Mouse (Mus musculus): Measurements from ENCODE around the gene Trabd2b.

Gene Trabd2b

GRCm38 (mm10) chr4:114540031-114540430 is 133.5 kb downstream of the Trabd2b start:
- in situ Hi-C loops (cut with MboI, MseI), result no loop called here

GRCm38 (mm10) chr4:114541221-114541620 is 134.7 kb downstream of the Trabd2b start:
- in situ Hi-C loops (cut with MboI, MseI), result no loop called here

- in situ Hi-C loops (cut with MboI, MseI), result no loop called here
Observed at GRCm38 (mm10) chr4:114542136-114542535, 135.6 kb downstream of the Trabd2b start.

GRCm38 (mm10) chr4:114545481-114546200 is 139.1 kb downstream of the Trabd2b start:
- in situ Hi-C loops (cut with MboI, MseI), result no loop called here

- in situ Hi-C loops (cut with MboI, MseI), result no loop called here
Observed at GRCm38 (mm10) chr4:114547658-114548448, 141.3 kb downstream of the Trabd2b start.

GRCm38 (mm10) chr4:114549487-114549886 is 143.0 kb downstream of the Trabd2b start:
- in situ Hi-C loops (cut with MboI, MseI), result no loop called here

GRCm38 (mm10) chr4:114550471-114551156 is 144.1 kb downstream of the Trabd2b start:
- in situ Hi-C loops (cut with MboI, MseI), result no loop called here

GRCm38 (mm10) chr4:114556880-114557279 is 150.4 kb downstream of the Trabd2b start:
- in situ Hi-C loops (cut with MboI, MseI), result no loop called here

- in situ Hi-C loops (cut with MboI, MseI), result no loop called here
Observed at GRCm38 (mm10) chr4:114557731-114558130, 151.2 kb downstream of the Trabd2b start.

- in situ Hi-C loops (cut with MboI, MseI), result no loop called here
Observed at GRCm38 (mm10) chr4:114558487-114558886, 152.0 kb downstream of the Trabd2b start.

GRCm38 (mm10) chr4:114560638-114561216 is 154.2 kb downstream of the Trabd2b start:
- in situ Hi-C loops (cut with MboI, MseI), result no loop called here

- in situ Hi-C loops (cut with MboI, MseI), result no loop called here
Observed at GRCm38 (mm10) chr4:114564131-114564695, 157.7 kb downstream of the Trabd2b start.

- in situ Hi-C loops (cut with MboI, MseI), result no loop called here
Observed at GRCm38 (mm10) chr4:114567594-114567993, 161.1 kb downstream of the Trabd2b start.

- in situ Hi-C loops (cut with MboI, MseI), result no loop called here
Observed at GRCm38 (mm10) chr4:114568081-114568605, 161.6 kb downstream of the Trabd2b start.

GRCm38 (mm10) chr4:114578153-114578950 is 171.8 kb downstream of the Trabd2b start:
- in situ Hi-C loops (cut with MboI, MseI), result no loop called here

- in situ Hi-C loops (cut with MboI, MseI), result no loop called here
Observed at GRCm38 (mm10) chr4:114583546-114584144, 177.1 kb downstream of the Trabd2b start.

GRCm38 (mm10) chr4:114584686-114585085 is 178.2 kb downstream of the Trabd2b start:
- in situ Hi-C loops (cut with MboI, MseI), result no loop called here

GRCm38 (mm10) chr4:114593554-114594215 is 187.2 kb downstream of the Trabd2b start:
- in situ Hi-C loops (cut with MboI, MseI), result no loop called here

- in situ Hi-C loops (cut with MboI, MseI), result no loop called here
Observed at GRCm38 (mm10) chr4:114595188-114595701, 188.7 kb downstream of the Trabd2b start.

All from T-helper 2 cell (primary cell).